Mouse (Mus musculus) thymus, postnatal 4 days (tissue): ENCODE measurements at regions not wholly inside any gene's neighbourhood (a gene's known extent, or its start where the extent isn't known, plus 50 kb on each side); places are given as distances from the start of the nearest gene placed in this dataset.

Experiments used
- DNase-seq: peaks from one replicate; pipeline ENCODE4 v3.0.0; 2021

DNA sequence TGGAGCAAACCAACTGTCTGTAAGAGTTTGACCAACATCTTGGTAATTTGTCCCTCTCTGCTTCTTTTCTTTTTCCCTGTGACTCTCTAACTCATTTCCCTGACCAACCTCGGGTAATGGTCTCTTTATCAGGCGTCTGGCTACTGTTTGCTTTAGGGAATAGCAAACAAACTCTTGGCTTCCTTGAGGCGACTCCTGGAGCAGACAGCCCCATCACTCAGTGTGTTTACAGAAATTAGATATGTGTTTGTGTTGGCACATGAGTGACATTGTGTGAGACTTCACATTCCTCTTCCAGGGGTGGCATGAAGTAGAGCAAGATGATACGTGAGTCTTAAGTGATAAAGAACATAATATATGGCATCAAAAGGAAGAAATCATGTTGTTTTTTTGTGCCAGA is 195.7 kb upstream of the Hhip start:
- DNase-seq: no peak

DNA sequence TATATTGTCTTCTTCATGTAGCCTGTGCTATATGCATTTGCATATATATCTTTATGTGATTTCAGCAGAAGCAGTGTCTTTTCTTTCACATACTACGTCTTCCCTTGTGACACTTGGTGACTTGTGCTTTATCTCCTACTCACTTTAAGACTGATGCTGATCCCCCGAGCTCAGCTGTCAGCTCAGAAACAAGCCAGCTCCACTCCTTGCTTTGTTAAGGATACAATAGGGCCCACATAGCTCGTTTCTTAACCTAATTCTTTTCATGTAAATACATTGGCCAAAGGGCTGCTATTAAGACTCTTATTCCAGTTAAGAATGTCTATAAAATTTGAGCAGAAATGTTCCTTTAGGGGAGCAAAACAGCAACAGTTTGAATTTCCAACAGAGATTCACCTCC is 193.8 kb upstream of the Hhip start:
- DNase-seq: no peak

DNA sequence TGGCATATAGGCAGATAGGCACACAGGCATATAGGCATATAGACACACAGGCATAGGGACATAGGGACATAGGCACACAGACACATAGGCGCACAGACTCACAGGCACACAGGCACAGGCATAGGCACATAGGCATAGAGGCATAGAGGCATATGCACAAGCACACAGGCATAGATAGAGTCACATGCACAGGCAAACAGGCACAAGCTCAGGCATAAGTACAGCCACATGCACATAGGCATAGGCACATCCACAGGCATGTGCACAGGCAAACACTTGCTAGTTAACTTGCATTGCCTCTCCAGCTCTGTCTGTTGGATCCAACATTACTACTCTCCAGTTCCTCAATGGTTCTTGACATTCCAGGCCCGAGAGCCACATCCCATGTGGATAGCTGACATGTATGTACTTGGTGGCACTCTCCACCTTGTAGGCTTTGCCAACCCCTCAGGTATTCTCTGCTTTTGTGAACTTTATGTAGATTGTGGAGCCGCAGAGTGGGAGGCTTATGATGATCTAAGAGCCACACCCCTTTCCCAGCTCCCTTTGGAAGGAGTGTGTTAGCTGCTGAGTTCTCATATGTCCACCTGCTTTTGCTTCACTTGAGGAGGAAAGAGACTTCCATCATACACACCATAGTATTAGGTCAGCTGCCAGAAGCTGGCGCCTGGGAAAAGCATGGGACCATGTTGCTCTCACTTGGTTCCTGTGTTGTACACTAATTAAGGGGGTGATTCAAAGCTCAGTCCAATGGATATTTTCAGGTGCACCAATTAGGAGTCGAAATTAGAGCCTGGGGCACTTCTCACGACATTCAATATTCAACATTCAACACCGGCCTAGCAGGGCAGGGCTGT is 192.7 kb upstream of the Hhip start:
- no peak for DNase-seq

DNA sequence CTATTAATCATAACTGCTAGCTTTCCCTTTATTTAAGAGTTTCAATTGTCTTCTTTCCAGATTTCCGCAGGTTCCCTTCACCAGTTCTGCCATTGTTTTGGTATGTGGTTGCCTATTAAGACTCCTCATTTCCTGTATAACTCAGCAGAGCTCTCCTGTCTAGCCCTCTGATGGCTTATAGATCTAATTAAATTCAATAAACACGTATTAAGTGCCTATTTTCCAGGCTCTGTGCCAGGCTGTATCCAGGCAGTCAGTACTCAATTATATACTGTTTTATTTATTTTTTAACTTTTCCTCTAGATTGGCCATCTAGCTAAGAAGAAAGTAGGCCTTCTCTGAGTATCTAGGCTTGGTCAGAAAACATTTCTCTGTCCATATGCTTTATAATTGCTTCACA is 192.0 kb upstream of the Hhip start:
- DNase-seq: no peak

DNA sequence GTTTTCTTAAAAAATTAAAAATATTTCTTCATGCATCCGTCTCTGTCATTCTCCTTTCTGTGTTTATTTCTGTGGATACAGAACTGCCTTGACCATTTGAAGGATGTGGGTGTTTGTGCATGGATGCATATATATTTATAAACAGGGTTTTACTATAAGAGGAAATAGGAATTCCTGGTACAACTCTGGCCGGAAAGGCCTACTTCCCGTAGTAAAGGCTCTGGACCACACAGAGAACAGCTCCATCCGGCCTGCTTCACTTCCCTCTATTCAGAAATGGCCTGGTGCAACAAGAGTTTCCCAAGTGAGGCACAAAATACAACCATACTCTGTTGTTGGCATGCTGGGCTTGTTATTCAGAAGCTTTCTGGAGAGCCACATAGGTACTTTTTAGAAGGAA is 182.1 kb upstream of the Hhip start:
- DNase-seq: no peak

DNA sequence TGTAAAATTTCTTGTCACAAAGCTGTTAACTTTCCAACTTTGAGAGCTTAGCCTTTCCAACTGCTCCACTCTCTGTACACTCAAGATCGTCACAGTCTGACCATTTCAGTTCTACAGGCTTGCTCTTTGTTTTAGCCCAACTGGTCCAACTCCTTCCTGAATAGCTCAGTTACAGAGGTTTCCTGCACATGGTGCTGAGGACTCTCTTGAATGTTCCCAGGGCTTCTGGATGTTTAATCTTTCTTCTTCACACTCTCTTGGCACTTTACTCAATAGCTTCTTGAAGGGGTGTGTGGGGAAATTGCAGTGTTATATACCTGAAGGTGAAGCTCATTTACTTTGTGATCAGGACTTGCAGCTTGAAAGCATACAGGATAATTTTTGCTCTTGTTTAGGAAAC is 152.6 kb upstream of the Hhip start:
- no peak for DNase-seq

DNA sequence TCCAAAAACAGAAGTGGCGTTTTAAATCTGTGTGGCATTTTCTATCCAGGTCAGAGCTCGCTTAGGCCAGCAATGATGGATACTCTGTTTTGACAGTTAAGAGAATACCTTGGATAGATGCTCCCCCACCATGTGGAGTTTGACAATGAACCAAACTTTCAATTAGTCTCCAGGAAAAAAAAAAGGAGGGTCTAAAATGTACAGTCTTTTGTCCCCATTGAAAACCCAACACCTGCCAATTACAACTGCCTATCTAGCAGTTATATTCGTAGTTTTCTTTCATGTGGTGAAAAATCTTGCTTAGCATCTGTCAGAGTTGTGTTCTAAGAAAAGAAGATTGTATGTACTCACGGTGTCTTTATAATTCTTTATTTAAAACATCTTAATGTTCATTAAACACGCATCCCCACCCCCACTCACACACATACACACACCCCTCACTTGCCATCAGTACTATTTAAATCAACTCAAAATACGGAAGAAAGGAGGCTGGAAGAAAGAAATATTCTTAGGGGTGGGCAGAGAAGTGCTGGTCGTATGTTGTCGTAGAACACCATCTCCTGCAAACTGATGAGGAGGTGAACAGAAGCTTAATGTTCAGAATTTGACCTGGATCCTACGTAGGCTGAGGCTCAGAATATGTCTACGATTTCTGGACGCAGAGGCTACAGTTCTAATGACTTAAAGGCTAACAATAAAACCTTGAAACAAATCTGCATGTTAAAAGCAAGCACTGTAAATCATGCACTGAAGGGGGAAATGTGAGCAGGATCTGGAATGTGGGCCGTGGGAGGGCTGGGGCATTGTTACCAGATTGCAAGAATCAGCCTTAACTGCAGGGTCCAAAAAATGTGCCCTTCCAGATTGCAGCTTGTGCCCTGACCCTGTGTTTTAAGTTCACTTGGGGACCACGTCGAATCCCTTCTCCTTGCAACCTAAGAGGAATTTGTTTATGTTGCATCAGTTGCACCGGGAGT is 147.2 kb upstream of the Hhip start:
- DNase-seq: no peak

DNA sequence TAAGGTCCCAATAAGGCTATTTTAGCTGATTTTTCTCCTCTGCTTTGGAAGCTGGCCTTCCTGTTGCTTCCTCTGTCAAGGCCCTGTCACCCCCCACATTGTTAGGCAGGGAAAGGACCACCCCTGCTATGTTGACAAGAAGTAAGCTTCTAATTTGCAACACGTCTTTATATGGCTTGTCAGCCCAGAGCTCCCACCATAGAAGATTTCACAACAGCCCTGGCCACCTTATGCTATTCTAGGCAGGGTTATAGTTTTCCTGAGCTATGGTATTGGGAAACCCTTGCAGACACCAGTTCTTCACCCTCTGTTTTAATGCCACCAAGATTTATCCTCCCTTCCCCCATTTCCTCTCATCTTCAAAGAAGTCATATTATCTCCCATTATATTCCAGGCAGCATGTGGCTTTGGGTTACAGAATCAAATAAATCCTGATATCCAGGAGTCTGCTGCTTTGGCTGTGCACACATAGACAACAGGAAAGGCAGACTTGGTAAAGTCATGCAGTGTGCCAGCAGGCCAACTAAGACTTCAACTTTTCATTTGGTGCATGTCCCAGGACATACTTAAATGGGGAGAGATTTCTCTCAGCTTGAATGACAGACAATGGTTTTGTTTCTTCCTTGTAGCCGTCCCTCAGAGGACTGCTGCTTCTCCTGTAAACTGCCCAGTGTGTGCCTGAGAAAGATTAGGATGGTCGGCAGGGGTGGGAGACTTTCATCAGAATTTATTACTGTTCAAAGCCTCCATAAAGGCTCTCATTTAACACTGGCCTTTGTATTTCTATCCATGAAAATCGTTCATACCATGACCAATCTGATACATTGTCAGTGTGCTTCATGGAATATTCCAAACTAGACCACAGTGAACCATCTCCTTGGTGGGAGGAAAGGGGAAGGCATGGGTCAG is 146.2 kb upstream of the Hhip start:
- DNase-seq: no peak

DNA sequence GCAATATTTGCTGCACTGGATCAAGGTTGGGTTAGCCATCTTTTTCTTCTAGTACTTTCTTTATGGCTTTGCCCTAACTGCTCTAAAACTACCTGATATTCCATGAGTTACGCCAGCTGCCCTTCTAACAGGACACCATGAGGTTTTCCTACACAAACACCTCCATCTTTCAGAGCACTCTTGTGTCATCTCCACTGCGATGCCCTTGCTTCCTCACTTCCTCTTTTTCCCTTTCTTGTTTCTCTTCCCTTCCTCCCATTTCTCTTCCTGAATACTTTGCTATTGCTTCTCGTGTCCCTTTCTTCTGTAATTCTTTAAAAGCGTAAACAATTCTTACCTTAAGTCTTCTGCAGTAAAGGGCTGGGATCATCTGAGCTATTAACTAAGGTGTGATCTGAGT is 139.9 kb upstream of the Hhip start:
- DNase-seq: no peak

DNA sequence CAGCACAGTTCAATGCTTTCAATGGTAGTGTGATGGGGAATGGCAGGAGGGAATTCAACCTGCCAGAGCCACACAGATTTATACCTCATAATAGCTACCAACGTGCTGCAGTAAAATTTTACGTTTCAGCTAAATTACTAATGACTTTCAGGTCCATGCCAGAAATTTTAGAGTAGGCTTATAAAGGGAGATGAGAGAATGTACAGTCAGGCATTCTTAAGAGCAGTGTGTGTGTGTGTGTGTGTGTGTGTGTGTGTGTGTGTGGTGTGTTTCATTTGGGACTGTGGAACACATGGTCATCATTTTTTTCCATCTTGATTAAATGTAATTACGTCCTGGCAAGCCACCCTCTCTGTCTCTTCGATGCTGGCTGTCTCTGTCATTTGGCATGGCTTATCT is 132.7 kb upstream of the Hhip start:
- no peak for DNase-seq

DNA sequence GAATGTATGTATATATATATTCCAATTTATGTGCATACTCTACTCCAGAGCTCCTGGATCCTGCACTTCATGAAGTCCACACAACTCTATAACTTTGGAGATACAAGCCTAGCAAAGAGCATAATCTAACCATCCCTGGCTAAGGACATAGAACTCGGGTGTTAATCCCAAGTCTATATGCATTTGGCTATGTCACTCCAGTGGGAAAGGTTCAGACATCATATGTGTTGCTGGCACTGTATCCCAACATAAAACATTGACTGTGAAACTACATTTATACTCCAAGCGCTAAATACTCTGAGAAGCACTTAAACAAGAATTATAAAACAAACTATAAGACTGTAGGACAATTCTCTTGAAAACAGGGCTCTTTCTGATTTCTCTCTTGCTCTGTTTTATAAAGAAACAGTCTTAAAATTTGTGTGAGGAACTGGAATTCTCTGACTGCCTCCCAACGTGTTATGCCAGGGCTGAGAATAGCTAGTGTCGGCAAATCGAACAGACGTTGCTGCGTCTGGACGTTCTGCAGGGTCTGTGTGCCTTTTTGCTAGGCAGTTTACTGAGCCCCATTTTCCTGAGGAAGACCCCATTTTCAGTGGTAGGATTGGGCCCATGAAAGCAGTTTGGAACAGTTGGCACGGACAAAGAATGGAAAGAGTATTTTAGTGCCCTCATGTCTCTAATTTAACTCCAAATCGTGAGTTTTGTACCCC is 132.1 kb upstream of the Hhip start:
- DNase-seq: no peak

DNA sequence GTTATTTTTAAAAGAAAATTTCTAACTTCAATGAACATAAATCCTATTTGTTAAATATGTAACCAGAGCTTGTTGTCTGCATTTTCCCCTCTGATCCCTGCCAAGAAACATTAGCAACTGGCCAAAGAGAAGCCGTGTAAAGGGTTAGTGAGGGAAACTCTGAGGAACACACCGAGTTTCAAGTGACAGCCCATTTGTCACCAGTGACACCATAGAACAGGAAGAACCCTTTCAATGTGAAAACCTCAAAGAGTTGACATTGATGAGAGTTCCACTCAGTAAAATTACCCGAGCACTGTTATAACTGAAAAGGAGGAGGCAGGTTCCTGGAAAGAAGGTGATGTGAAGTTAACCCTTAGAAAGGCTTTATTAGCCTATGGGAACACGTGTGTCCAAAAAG is 127.5 kb upstream of the Hhip start:
- no peak for DNase-seq

DNA sequence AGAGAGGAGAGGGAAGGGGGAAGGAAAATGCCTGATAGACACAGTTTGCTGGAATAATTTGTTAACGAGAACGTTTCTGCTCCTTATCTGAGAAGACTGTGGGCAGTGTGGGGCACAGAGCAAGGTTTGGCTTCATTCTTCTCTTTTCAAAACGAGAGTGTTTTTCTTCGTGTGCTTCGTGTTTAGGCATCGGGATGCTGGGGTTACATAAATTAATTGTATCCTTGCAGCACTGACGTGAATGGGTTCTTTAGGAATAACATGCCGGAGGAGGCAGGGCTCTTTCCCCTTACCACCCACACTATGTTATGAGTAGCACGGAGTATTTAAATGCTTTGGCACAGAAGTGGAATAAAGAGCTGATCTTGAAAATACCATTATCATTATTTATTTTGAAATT is 110.9 kb upstream of the Hhip start:
- DNase-seq: no peak

DNA sequence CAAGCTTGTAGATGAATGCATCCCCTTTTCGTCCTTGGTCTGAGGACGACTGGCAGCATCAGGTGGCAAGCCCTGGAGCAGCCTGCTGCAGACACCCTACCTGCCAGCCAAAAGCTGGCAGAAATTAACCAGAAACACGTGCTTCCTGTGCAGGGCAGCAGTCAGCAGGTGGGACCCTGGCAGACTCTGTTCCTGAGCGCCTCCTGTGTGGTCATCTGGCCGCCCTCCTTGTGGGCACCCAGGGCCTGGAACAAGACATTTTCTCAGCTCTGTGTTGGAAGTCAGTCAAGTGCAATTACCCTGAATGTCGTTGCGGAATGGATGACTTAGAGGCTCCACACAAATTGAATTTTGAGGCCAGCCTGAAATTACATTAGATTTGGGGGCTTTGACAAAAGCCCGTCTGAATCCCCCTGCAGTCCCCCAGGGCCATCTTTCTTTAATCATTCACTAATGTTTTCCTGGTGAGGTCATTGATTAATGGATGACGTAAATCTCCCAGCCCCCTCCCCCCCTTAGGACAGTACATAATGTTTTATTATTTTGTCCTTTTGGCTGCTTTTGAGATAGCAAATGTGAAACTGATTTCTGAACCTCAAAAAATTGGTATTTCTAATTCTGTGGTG is 91.8 kb upstream of the Hhip start:
- peak; percentile 6 for DNase-seq

DNA sequence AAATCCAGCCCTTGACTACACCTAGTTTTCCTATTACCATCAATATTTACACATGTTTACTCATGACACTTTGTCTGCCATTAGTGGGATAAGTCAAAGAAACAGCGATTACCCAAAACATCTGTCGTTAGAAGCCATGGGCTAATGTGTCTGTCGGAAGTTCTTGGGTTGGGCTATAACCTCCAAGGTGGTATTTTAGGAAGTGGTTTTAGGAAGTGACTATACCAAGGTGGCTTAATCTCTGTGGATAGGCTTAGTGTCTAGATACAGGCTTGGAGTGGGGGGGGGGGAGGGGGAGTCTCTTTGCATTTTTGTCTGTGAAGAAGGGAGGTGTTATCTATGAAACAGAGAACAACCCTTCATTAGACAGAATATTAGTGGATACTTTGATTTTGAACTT is 90.1 kb upstream of the Hhip start:
- no peak for DNase-seq

DNA sequence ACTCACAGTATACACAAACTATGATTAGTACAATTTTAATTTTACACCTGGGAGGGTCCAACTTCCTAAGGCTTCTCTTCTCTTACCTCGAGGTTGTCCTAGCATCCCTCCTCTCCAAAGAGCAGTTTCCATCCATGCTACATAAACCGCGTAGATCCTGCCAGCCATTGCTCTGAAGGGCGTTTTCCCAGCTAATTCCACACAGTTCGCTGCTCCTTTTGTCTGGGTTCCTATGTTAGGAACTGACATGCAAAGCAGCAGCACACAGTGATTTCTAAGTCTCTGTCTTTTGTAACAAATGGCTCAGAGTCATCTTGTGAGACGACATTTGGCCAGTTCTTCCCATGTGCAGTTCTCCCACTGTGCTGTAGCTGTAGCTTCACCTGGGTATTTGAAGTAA is 80.7 kb upstream of the Hhip start:
- DNase-seq: no peak

DNA sequence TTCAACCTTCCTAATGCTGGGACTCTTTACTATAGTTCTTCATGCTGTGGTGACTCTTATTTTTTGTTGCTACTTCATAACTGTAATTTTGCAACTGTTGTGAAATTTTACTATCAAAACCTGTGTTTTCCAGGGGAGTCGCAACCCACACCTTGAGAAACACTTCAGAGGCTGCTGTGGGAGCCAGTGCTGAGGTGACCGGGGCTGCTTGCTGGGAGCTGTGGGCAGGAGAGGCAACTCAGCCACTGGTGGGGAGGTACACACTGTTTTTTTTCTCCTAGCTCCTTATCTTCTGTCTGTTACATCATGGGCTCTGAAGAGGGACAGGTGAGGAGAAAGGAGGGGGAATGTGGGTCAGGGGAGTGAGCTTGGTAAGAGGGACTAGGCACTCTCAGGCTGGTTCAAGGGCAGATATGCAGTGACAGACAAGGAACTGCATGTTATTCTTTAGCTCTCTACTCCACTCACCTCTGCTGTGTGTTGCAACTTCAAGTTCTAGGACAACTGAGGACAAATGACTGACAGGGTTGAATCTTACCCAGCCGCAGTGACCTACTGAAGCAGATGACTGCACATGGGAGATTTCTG is 62.7 kb upstream of the Hhip start:
- no peak for DNase-seq

DNA sequence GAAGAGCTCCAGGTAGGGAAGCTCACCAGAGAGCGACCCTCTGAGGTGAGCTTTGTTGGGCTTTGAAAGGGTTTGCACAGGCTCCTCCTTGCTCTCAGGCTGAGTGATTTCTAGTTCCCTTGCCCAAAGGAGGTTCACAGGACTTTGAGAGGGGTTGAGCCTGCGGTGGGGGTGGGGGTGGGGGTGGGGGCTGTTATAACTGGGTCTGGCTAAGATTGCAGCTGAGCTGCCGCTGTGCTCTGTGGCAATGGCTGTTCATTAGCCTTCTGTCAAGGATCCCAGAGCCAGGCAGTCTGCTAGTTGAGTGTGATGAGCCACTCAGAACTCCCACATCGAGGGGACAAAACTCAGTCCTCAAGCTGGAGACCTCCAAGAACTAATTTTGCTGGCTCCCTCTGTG is 59.5 kb upstream of the Hhip start:
- DNase-seq: no peak
